Mouse (Mus musculus) heart, postnatal 0 days (tissue): ENCODE measurements at regions not wholly inside any gene's neighbourhood (a gene's known extent, or its start where the extent isn't known, plus 50 kb on each side); places are given as distances from the start of the nearest gene placed in this dataset.

Source experiments
- ATAC-seq: fragments of 200-750 bp; cut with Nextera tagmentation; 2 replicates; pipeline ENCODE4 v1.8.0; 2017; ENCODE audit warnings: low read depth, moderate number of reproducible peaks, moderate library complexity; ENCODE audit not compliant: insufficient read depth
- DNase-seq: peaks from one replicate; pipeline ENCODE4 v3.0.0-alpha.2; 2016; ENCODE audit warnings: low spot score
- H3K27ac ChIP-seq: fragments of 300-500 bp; sonication (generic); 2 replicates; pipeline ENCODE4 v1.5.1; 2014; ENCODE audit warnings: low read depth, mild to moderate bottlenecking
- H3K27me3 ChIP-seq: fragments of 300-500 bp; sonication (generic); 2 replicates; pipeline ENCODE4 v1.6.1; 2014; ENCODE audit warnings: low read length, mixed read lengths; ENCODE audit not compliant: control insufficient read depth, insufficient read depth
- H3K36me3 ChIP-seq: fragments of 300-500 bp; sonication (generic); replicated peaks from 2 replicates; pipeline ENCODE4 v1.6.1; 2014; ENCODE audit warnings: low read length, mixed read lengths; ENCODE audit not compliant: control insufficient read depth, insufficient read depth
- H3K4me1 ChIP-seq: fragments of 300-500 bp; sonication (generic); 2 replicates; pipeline ENCODE4 v1.6.1; 2014; ENCODE audit warnings: antibody characterized with exemption; ENCODE audit not compliant: control insufficient read depth, insufficient read depth
- H3K4me2 ChIP-seq: fragments of 300-500 bp; sonication (generic); 2 replicates; pipeline ENCODE4 v1.6.1; 2014; ENCODE audit warnings: low read depth, mild to moderate bottlenecking, low read length, moderate library complexity
- H3K4me3 ChIP-seq: fragments of 300-500 bp; sonication (generic); 2 replicates; pipeline ENCODE4 v1.5.1; 2014; ENCODE audit warnings: low read depth, low read length
- H3K9ac ChIP-seq: fragments of 300-500 bp; sonication (generic); replicated peaks from 2 replicates; pipeline ENCODE4 v1.6.1; 2014; ENCODE audit warnings: low read depth, low read length, mixed read lengths
- H3K9me3 ChIP-seq: fragments of 300-500 bp; sonication (generic); replicated peaks from 2 replicates; pipeline ENCODE4 v1.6.1; 2016; ENCODE audit warnings: low read length; ENCODE audit not compliant: control insufficient read depth
- CTCF ChIP-seq: IDR thresholded peaks from 2 replicates; pipeline ENCODE4 v1.5.1; 2016; ENCODE audit warnings: antibody characterized with exemption, control low read depth, low read depth
- EP300 ChIP-seq: IDR thresholded peaks from 2 replicates; pipeline ENCODE4 v1.6.1; 2016; ENCODE audit warnings: antibody characterized with exemption, low read depth
- WGBS: fragments of 180-500 bp; shearing (Covaris S2); extraction: QIAGEN DNeasy Blood & Tissue Kit; methylation state at CpG from one replicate; pipeline ENCODE4 v1.1.7; 2014; 5-methylcytosine and 5-hydroxymethylcytosine counted together

DNA sequence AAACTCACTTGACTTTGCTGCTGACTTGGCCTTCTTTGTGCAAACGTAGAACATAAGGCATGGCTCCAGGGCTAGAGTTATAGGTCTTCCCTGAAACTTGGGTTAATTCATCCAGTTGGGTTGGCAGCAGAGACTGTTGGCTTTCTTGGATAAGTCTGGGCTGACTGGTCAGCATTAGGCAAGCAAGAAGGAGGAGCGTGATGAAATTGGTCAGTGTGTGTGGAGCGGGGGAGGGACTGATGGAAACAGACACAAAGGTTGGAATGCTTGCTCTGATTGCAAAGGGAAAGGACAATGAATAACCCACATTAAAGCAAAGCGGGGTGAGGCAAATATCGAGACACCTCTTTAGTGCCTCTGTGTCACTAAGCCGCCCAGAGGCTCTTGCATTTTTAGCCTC, 120.3 kb downstream of the Dyrk2 start:
- WGBS, result 84% methylated on average over 6 of the region's 6 CpGs
- Histone ChIP-seq H3K4me1 (peaks cover 17% of the 10 kb centered on the region; the same call in 1 of the 2 replicates), H3K27ac (no peak overlapping the region)

DNA sequence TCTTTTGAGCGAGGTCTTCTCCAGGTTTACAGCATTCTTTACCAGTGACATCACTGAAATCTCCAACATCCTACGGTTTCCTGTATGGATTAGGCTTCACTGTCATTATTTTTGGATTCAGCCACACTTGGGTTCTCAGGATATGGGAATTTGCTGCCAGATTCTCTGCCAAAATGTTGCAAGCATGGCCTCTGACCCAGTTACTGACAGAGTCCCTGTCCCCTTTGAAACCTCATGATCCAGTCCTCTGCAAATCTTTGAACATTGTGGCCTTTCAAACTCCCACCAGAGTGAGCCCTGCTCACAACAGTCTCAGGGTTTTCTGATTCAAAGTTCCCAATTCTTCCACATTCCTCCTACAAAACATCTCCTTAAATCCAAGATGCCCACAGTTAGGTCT, 118.9 kb downstream of the Dyrk2 start:
- no peak overlapping the region for H3K4me2 ChIP-seq
- H3K27me3 ChIP-seq, result no peaks in the 10 kb centered on the region
- H3K27ac ChIP-seq, result no peak overlapping the region
- H3K36me3 ChIP-seq, result no peaks in the 10 kb centered on the region
- TF ChIP-seq EP300, result no peak
- TF ChIP-seq CTCF, result no peak
- no peaks in the 10 kb centered on the region for H3K9me3 ChIP-seq
- WGBS, result 38% methylated on average over 2 of the region's 2 CpGs
- DNase-seq, result no peak
- no peak overlapping the region for H3K4me3 ChIP-seq
- peaks cover 17% of the 10 kb centered on the region; the same call in 1 of the 2 replicates for H3K4me1 ChIP-seq
- H3K9ac ChIP-seq, result no peak overlapping the region
- no peak for ATAC-seq

More for the DNA sequence above, 120.3 kb downstream of the Dyrk2 start:
- no peak overlapping the region for H3K9ac ChIP-seq
- no peaks in the 10 kb centered on the region for H3K36me3 ChIP-seq
- no peaks in the 10 kb centered on the region for H3K9me3 ChIP-seq
- DNase-seq (no peak), ATAC-seq (no peak)
- TF ChIP-seq CTCF (no peak), EP300 (no peak)
- H3K27me3 ChIP-seq, result no peaks in the 10 kb centered on the region
- H3K4me2 ChIP-seq, result no peak overlapping the region
- no peak overlapping the region for H3K4me3 ChIP-seq

DNA sequence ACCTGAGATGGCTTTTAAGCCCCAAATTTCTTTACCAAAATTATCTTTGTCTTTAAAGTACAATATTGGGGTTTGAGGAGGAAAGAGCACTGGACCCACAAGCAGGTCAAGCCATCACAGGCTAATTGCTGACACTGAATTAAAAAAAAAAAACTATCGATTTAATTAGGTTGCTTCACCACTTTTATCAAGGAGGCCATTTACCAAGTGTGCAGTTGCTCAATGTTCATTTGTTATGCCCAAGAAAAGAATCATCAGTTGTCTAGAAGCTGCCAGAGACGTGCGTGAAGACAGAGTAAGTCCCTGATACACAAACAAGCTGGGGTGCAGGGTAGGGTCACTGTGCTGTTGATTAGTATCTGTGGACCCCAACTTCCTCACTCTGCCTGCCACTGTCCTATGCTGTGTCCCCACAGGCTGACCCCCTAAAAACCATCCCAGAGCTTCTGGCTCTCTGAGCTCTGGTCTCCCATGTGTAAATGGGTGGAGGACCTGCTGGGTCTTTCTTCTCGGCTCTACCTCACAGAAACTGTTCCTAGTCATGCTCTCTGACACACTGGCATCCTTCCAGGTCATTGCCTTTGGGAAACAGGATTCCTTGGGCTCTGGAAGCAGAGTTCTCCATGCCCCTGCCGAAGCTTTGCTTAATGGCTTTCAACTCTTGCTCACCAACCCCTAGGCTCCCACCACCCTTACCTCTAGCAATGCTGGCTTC, 116.8 kb downstream of the Dyrk2 start:
- no peaks in the 10 kb centered on the region for H3K36me3 ChIP-seq
- WGBS, result 61% methylated on average over 5 of the region's 5 CpGs

DNA sequence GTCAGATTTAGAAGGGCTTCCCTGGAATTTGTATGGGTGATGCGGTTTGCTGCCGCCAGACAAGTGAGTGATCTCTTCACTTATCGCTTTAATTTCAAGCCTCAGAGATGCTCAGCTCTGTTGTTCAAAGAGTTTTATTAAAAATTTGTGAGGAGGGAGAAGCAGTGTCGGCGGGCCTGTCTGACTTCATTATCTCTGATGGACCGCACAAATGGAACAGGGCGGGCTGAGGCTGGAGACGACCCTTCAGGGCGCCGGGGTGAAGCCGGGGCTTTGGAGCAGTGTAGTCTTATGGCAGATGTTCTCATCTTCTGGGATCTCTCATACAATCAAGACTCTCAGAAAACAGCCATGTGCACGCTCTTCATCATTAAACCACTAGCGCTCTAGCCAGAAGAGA, 115.2 kb downstream of the Dyrk2 start:
- no peaks in the 10 kb centered on the region for H3K27me3 ChIP-seq
- ATAC-seq (no peak), DNase-seq (no peak)
- H3K4me1 ChIP-seq, result peaks cover 4% of the 10 kb centered on the region; the same call in 1 of the 2 replicates
- H3K4me2 ChIP-seq, result no peak overlapping the region
- no peaks in the 10 kb centered on the region for H3K9me3 ChIP-seq
- WGBS, result 94% methylated on average over 13 of the region's 13 CpGs
- H3K9ac ChIP-seq, result no peak overlapping the region
- TF ChIP-seq EP300 (no peak), CTCF (no peak)
- no peak overlapping the region for H3K27ac ChIP-seq
- no peak overlapping the region for H3K4me3 ChIP-seq
- no peaks in the 10 kb centered on the region for H3K36me3 ChIP-seq

More for the DNA sequence above, 116.8 kb downstream of the Dyrk2 start:
- TF ChIP-seq EP300 (no peak), CTCF (no peak)
- Histone ChIP-seq H3K4me3 (no peak overlapping the region), H3K27ac (no peak overlapping the region), H3K9me3 (no peaks in the 10 kb centered on the region), H3K9ac (no peak overlapping the region), H3K4me1 (peaks cover 4% of the 10 kb centered on the region; the same call in 1 of the 2 replicates), H3K27me3 (no peaks in the 10 kb centered on the region), H3K4me2 (no peak overlapping the region)
- DNase-seq (no peak), ATAC-seq (no peak)

DNA sequence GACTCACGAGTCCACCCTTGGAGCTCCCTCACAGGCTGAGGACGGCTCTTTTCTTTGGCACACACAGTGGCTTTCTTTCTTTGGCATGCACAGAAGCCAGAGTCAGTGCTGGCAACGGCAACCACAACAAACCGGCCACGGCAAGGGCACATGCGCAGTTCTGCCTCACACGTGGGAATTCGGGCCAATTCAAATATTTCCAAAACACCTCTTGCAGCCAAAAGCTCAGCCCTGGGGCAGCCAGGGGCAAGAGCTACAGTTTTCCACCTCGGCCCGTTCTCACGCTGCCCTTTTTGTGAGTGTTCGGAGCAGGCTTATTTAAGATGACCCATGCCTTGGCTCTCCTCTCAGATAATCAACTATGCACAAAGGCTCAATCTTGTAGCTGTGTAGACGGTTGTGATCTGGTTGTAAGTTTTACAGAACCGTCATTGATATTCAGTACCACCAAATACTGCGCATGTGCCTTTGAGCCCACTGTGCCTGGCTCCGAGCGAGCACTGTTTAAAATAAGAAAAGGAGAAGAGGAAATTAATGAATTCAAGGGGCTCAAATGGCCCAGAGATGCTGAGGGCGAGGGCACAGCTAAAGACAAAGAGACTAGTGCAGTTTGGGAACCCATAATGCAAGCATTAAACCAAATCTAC, 111.1 kb downstream of the Dyrk2 start:
- DNase-seq (peak; percentile 49), ATAC-seq (0 out of 2 replicates have a peak, but pooled peaks have one; percentile 49)
- H3K36me3 ChIP-seq, result no peaks in the 10 kb centered on the region
- 70% methylated on average over 18 of the region's 18 CpGs for WGBS
- no peaks in the 10 kb centered on the region for H3K9me3 ChIP-seq
- TF ChIP-seq EP300 (no peak), CTCF (no peak)
- H3K27ac ChIP-seq, result no peak overlapping the region
- no peak overlapping the region for H3K9ac ChIP-seq
- H3K4me3 ChIP-seq, result no peak overlapping the region
- H3K27me3 ChIP-seq, result no peaks in the 10 kb centered on the region
- H3K4me1 ChIP-seq, result no peaks in the 10 kb centered on the region
- no peak overlapping the region for H3K4me2 ChIP-seq
